In the genomic region with DNA sequence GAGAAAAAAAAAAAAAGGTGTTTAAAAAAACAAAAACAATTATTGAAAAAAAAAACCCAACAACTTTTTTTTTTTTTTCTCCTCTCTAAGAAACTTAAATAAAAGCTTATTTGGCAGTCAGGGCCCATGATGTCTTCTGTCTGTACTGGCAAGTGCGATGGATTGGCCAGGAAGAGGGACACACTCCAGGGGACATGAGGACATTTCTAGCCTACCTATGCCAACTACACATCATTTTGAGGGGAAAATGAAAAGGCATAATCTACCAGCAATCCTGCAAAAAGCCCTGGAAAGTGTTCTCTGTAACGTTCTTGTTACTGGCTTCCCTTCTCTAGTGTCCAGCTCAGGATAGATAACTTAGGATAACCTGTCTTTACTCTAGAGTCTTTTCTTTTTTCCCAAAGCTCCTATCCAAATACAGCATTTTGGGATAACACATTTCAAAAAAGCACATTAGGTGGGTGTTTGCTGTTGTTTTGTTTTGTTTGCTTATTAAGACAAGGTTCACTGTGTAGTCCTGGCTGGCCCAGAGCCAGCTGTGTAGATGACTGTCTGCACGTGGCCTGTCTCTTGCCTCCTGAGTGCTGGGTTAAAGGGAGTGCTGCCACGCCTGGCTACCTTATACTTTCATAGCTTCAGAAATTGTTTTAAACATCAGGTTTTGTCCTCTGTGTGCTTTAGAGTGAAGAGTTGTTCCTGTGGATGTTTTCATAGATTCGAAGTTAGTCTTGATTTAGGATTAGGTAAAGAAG, we compare ENCODE assay signal across 10 mouse cellular contexts. TPM values are rescaled to one million over a fixed set of nuclear protein-coding genes. Genes with fewer than 3 reads are reported as not detected.
DNase-seq lines count a peak whose midpoint lies in the region; ATAC-seq and TF ChIP-seq lines count a peak whose summit lies in the region.
"Had no signal": no experiment of that assay in that cellular context is flagged by ENCODE, and none has a peak within 500 bp of the region (broad histone marks: within the 10 kb centered on the region; RNA-seq: fewer than 3 reads in every experiment).

No protein-coding gene starts in this region.

- 21% methylated on average over 5 of the region's 5 CpGs for WGBS in liver, adult 2 months
- 80% methylated on average over 5 of the region's 5 CpGs for WGBS in liver, embryonic 11.5 days

- DNase-seq in cerebellum, postnatal 14 days, result peak; percentile 52 to 53
- no peak for DNase-seq in cerebellum, adult 11 months
- peak; percentile 77 for DNase-seq in liver, adult 2 months (ENCODE audit: extremely low read depth, low read depth, low spot score)
- DNase-seq in liver, embryonic 11.5 days (ENCODE audit: low spot score), result no peak
- peak; percentile 35 for DNase-seq in kidney, adult 9 months
- peak; percentile 45 for DNase-seq in skeletal muscle tissue, adult 2 months (ENCODE audit: low read depth, low spot score)
- no peak for DNase-seq in right cerebral cortex, adult 18-20 months
- DNase-seq: lung, embryonic 14.5 days had no signal

- no peak for TF ChIP-seq POLR2A in liver, adult 2 months (IDR thresholded peaks at IDR 0.05; ENCODE audit: extremely low read depth, insufficient read depth, low read length)

- H3K27ac ChIP-seq in liver, adult 2 months (replicated peaks; ENCODE audit: insufficient read depth, low read depth, low read length), result no peak overlapping the region
- no peak overlapping the region for H3K27ac ChIP-seq in liver, embryonic 11.5 days (ENCODE audit: low read depth, low read length)
- H3K27ac ChIP-seq: forebrain, embryonic 10.5 days had no signal

- no peak overlapping the region for H3K4me3 ChIP-seq in liver, adult 2 months (ENCODE audit: insufficient read depth, low read depth, low read length)
- H3K4me3 ChIP-seq in liver, embryonic 11.5 days (ENCODE audit: low read depth, low read length), result no peak overlapping the region
- H3K4me3 ChIP-seq: forebrain, embryonic 10.5 days had no signal

- no peak for TF ChIP-seq CTCF in liver, adult 2 months (IDR thresholded peaks at IDR 0.05; ENCODE audit: low read depth, low read length)

- H3K4me2 ChIP-seq in liver, embryonic 11.5 days, result no peak overlapping the region
- H3K4me2 ChIP-seq: lung, embryonic 14.5 days had no signal

- H3K27me3 ChIP-seq in liver, adult 2 months (ENCODE audit: control insufficient read depth, insufficient read depth, low read length), result no peaks in the 10 kb centered on the region
- H3K27me3 ChIP-seq in liver, embryonic 11.5 days (replicated peaks; ENCODE audit: control insufficient read depth, insufficient read depth, low read length), result no peaks in the 10 kb centered on the region

- no peak overlapping the region for H3K9ac ChIP-seq in liver, adult 2 months (ENCODE audit: low read depth, low read length)
- no peak overlapping the region for H3K9ac ChIP-seq in liver, embryonic 11.5 days (ENCODE audit: low read depth, low read length)
- H3K9ac ChIP-seq: lung, embryonic 14.5 days had no signal

- peaks cover 20% of the 10 kb centered on the region; the same call in 1 of the 2 replicates for H3K79me2 ChIP-seq in liver, adult 2 months (ENCODE audit: control insufficient read depth, insufficient read depth, low read length)

- H3K9me3 ChIP-seq in liver, embryonic 11.5 days (ENCODE audit: control insufficient read depth, low read length), result no peaks in the 10 kb centered on the region
- H3K9me3 ChIP-seq: forebrain, embryonic 10.5 days had no signal

- peaks cover 32% of the 10 kb centered on the region for H3K4me1 ChIP-seq in liver, adult 2 months (ENCODE audit: control insufficient read depth, insufficient read depth, low read length)
- peaks cover 18% of the 10 kb centered on the region for H3K4me1 ChIP-seq in liver, embryonic 11.5 days (replicated peaks; ENCODE audit: control insufficient read depth, insufficient read depth, low read length)

- ATAC-seq in liver, embryonic 11.5 days (replicated peaks; ENCODE audit: low FRiP score), result no peak
- no peak for ATAC-seq in CD4-positive, CD25-positive, alpha-beta regulatory T cell, adult 4 months

- no peaks in the 10 kb centered on the region for H3K36me3 ChIP-seq in liver, adult 2 months (ENCODE audit: control insufficient read depth, insufficient read depth, low read length)
- H3K36me3 ChIP-seq in liver, embryonic 11.5 days (ENCODE audit: control insufficient read depth, insufficient read depth, low read length), result no peaks in the 10 kb centered on the region
- H3K36me3 ChIP-seq: forebrain, embryonic 10.5 days had no signal

RNA-seq across cellular contexts. Expression of gene Cnst, which starts 7.2 kb away (rescaled TPM):
- total RNA-seq in liver, adult 2 months (2014; rRNA removed), result 14.9 and 15.3 TPM in 2 replicates
- polyA plus RNA-seq in liver, adult 2 months (2012; rRNA removed), result 3.9 and 4.6 TPM in 2 replicates
- polyA plus RNA-seq in liver, embryonic 11.5 days (2014; fragmentation: Nextera tagmentation; extraction: Ambion mirVana), result 12.9 and 16.7 TPM in 2 replicates
- 10 to 100 TPM; 15.5 to 22.3 TPM for polyA plus RNA-seq in CD4-positive, CD25-positive, alpha-beta regulatory T cell, adult 4 months (2017; shearing (Covaris generic))

RNA-seq across cellular contexts. Expression of gene Tfb2m, which starts 7.3 kb away (rescaled TPM):
- 21.7 and 22.2 TPM in 2 replicates for total RNA-seq in liver, adult 2 months (2014; rRNA removed)
- 8.2 and 9.2 TPM in 2 replicates for polyA plus RNA-seq in liver, adult 2 months (2012; rRNA removed)
- polyA plus RNA-seq in liver, embryonic 11.5 days (2014; fragmentation: Nextera tagmentation; extraction: Ambion mirVana), result 25.0 and 31.9 TPM in 2 replicates
- 10 to 100 TPM; 29.1 to 33.3 TPM for polyA plus RNA-seq in CD4-positive, CD25-positive, alpha-beta regulatory T cell, adult 4 months (2017; shearing (Covaris generic))

RNA-seq across cellular contexts. Expression of gene Smyd3, which starts 35.5 kb away (rescaled TPM):
- total RNA-seq in liver, adult 2 months (2014; rRNA removed), result 6.4 and 7.0 TPM in 2 replicates
- 1.4 TPM in 2 replicates for polyA plus RNA-seq in liver, adult 2 months (2012; rRNA removed)
- polyA plus RNA-seq in liver, embryonic 11.5 days (2014; fragmentation: Nextera tagmentation; extraction: Ambion mirVana), result 14.0 and 17.3 TPM in 2 replicates
- 10 to 100 TPM; 46.9 to 47.9 TPM for polyA plus RNA-seq in CD4-positive, CD25-positive, alpha-beta regulatory T cell, adult 4 months (2017; shearing (Covaris generic))

Comparison
In these comparisons a context has a peak if more than half of its experiments do, and no peak if none do; other contexts are left out.
1. DNase-seq: peak in cerebellum, postnatal 14 days (2 of 2), liver, adult 2 months (single experiment), kidney, adult 9 months (single experiment) and skeletal muscle tissue, adult 2 months (single experiment); none in cerebellum, adult 11 months (single experiment), liver, embryonic 11.5 days (single experiment) and right cerebral cortex, adult 18-20 months (single experiment).